Mouse (Mus musculus): Measurements from ENCODE around the gene B020011L13Rik. TPM values are rescaled to one million over a fixed set of nuclear protein-coding genes. Genes with fewer than 3 reads are reported as not detected.
"Not testable (repeated sequence)": the region's sequence is repeated elsewhere in the genome, so short reads cannot be mapped to it uniquely, and the experiment has no call there.

Gene B020011L13Rik
- not detected in 2 replicates for polyA plus RNA-seq (2012)

DNA sequence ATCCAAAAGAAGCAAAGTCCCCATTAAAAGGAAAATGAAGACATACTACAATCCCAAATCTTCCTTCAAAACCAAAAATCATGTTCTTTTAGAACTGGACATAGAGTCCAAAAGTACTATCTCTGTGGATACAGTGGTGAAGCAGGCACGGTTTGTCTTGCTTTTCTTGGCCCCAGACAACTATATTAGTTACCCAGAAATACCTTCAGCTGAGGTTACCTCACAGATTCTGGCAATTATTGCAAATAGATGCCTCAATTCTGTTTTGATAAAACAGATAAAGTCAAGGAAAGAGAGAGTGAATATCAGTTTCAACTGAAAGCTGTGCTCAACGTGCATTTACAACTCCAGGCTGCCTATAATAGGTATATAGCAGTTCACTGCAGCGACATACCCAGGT, at the start of gene B020011L13Rik:
TSS of gene B020011L13Rik (plus strand) at position 301 of the 400 bp plus-strand sequence.
- not testable (repeated sequence) for TF ChIP-seq GATA1 (IDR thresholded peaks at IDR 0.05; ENCODE audit: low read length)

DNA sequence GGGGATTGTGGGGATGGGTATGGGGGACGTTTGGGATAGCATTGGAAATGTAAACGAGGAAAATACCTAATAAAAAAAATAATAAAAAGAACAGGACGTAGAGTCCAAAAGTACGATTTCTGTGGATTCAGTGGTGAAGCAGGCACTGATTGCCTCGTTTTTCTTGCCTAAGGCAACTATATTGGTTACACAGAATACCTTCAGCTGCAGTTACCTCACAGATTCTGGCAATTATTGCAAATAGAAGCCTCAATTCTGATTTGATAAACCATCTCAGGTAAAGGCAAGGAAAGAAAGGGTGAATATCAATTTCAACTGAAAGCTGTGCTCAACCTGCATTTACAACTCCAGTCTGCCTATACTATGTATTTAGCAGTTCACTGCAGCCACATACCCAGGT, 48.8 kb downstream of the B020011L13Rik start, which contains the start of gene Gm28360:
TSS of gene Gm28360 (plus strand) at position 301 of the 400 bp plus-strand sequence.
- TF ChIP-seq GATA1 (IDR thresholded peaks at IDR 0.05; ENCODE audit: low read length) = not testable (repeated sequence)

Other genes starting within 250 kb of the B020011L13Rik start
- not detected in 2 replicates for gene Gm28363, start 84.0 kb upstream of the B020011L13Rik start, polyA plus RNA-seq (2012)
- not detected in 2 replicates for gene Gm28360, start 48.9 kb downstream of the B020011L13Rik start, polyA plus RNA-seq (2012)
- not detected in 2 replicates for gene Gm28168, start 146.9 kb downstream of the B020011L13Rik start, polyA plus RNA-seq (2012)
- gene Gm7145, start 184.8 kb downstream of the B020011L13Rik start, polyA plus RNA-seq (2012) = not detected in 2 replicates